Mouse (Mus musculus) left cerebral cortex, postnatal 25 days (tissue): Measurements from ENCODE around the gene Gfod2. TPM values are rescaled to one million over a fixed set of nuclear protein-coding genes. Genes with fewer than 3 reads are reported as not detected.

Experiments
- DNase-seq, 2 experiments: peaks; one replicate each; pipeline ENCODE4 v3.0.0; 2022; ENCODE audit warnings: low spot score in 2 of 2, mixed read lengths in 1 of 2
- intact Hi-C: fragments of 180-260 bp; cut with DNase I; formaldehyde crosslinking; loops from one replicate; pipeline ENCODE4 v1.15.1; 2025
- total RNA-seq, 2 experiments: library from RNA; stranded (reverse); gene quantifications; 2 replicates each; pipeline ENCODE4 v1.2.3; 2021

Gfod2 gene
- total RNA-seq, 2 experiments from 2014 or later = 22.0 to 25.5 TPM

GRCm38 (mm10) chr8:105707498-105708403 is 50.7 kb downstream of the Gfod2 start, which contains the start of the genes 4933405L10Rik and Enkd1:
4933405L10Rik (plus strand) TSS chr8:105707655.
Enkd1 (minus strand) TSS chr8:105708210.
- intact Hi-C loops = no loop called here

DNA sequence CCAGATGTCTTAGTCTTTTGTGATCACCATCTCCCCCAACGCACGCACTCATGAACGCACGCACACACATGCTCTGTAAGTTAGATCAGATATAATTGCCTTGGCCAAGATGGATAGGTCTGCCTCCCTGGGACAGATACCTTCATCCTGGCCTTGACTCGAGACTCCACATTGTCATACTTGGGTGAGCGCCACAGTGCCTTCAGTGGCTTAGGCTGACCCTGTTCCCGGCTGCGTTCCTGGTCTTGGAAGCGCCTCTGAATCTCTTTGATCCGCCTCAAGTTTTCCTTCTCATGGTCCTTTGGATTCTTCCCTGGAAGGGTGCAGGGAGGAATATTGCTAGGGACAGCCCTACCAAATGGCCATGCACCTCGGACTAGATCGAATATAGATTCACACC is 52.0 kb downstream of the Gfod2 start:
- intact Hi-C loops = no loop called here
- no peak for DNase-seq

More at GRCm38 (mm10) chr8:105707498-105708403, 50.7 kb downstream of the Gfod2 start, which contains the start of the genes 4933405L10Rik and Enkd1:
- DNase-seq = peak; percentile 90 to 95

GRCm38 (mm10) chr8:105704955-105705354 is 53.5 kb downstream of the Gfod2 start:
- intact Hi-C loops = loop anchor here (5.0 kb wide), 1 partner anchor 68 kb away; the partner anchor contains the start of genes Agrp and Ctcf
- DNase-seq = no peak

DNA sequence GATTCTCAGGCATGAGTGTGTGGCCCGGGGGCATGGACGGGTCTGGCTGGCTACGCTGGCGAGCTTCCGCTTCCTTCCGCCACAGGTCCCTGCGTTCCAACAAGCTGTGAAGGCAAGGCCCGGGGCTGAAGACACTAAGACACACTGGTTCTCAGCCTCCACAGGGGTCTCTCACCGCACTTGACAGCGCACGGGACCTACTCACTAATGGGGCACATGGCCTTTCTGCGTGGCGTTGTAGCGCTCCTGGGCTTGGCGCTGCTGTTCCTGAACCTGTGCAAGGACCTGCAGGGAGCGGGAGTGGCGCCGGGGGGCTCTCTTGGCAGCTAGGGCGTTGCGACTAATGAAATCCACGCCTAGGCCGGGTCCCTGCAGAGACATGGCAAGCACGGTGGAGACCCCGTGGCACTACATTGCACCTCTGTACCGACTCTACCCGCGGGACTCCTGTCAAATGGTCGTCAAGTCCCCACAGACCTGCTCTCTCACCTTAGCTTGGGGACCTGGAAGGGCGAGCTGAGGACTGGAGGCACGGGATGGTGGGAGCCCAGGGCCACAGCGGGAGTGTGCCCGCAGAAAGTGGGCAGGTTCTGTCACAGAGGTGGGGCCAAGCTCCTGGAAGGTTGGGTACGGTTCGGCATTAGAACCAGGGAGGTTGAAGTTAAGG is 54.2 kb downstream of the Gfod2 start:
- DNase-seq = no peak
- intact Hi-C loops = loop anchor here (5.0 kb wide), 1 partner anchor 67 kb away; the partner anchor contains the start of genes Agrp and Ctcf

DNA sequence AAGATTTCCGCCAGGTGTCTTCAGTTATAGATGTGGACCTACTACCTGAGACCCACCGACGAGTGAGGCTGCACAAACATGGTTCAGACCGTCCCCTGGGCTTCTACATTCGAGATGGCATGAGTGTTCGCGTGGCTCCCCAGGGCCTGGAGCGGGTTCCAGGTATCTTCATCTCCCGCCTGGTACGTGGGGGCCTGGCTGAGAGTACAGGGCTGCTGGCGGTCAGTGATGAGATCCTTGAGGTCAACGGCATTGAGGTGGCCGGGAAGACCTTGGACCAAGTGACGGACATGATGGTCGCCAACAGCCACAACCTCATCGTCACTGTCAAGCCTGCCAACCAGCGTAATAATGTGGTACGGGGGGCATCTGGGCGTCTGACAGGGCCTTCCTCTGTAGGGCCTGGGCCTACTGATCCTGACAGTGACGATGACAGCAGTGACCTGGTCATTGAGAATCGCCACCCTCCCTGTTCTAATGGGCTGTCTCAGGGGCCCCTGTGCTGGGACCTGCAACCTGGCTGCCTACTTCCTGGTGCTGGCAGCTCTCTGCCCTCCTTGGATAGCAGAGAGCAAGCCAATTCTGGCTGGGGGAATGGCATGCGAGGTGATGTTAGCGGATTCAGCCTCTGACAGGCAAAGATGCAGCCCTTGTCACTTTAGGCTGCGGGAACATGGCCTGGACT is 55.6 kb downstream of the Gfod2 start:
- intact Hi-C loops = loop anchor here (5.0 kb wide), 1 partner anchor 66 kb away; the partner anchor contains the start of genes Agrp and Ctcf
- DNase-seq = no peak

DNA sequence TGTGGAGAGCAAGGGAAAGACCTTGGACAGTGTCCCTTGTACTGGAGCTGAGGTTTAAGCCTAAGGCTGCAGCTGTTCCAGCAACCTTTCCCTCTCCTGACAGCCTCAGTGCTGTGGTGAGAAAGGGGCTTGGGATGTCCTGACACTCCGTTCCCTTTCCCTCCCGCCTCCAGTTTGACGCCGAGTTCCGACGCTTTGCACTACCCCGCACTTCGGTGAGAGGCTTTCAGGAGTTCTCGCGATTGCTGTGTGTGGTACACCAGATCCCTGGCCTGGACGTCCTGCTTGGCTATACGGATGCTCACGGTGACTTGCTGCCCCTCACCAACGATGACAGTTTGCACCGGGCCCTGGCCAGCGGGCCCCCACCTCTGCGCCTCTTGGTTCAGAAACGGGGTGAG is 56.5 kb downstream of the Gfod2 start:
- no peak for DNase-seq
- intact Hi-C loops = loop anchor here (5.0 kb wide), 1 partner anchor 65 kb away; the partner anchor contains the start of genes Agrp and Ctcf

DNA sequence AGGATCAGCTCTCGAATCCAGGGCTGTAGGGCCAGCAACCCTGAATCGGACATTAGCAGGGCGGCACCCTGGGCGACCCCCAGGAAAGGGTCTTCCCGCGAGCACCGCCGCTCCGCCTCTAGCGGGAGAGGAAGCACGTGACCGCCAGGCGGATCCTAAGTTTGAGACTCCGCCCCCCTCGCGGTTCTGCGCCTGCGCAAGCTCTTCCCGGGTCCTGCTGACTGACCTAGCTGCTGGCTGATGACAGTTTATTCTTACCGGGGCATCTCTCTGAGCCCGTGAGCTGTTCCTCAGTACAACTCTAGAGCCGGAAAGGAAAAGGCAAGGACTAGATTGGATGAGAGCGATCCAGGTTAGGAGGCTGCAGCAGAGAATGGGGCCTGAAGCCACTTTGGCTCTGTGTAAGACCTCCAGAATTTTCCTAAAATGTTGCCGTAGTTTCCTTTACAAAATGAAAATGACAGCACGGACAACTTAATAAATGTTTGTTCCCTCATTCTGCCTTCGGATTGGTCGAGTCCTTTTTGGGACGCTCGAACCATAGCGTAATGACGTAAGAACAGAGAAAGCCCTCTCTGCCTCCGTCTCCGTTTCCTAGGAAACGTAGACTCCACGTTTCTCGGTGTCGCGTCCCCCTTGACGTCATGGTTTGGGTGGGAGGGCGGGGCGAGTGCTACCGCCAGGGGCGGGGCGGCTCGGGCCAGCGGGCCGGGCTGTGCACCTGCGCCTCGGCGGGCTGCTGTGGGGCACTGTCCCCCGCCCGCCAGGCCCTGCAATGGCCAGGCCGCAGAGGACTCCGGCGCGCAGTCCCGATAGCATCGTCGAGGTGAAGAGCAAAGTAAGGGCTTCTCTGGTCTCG is 57.3 kb downstream of the Gfod2 start, which contains the start of the genes Acd and Pard6a:
TSS of gene Acd (minus strand) at position 137 of the 859 bp plus-strand sequence.
TSS of gene Pard6a (plus strand) at position 183 of the 859 bp plus-strand sequence.
- DNase-seq = peak; percentile 95 to 96
- intact Hi-C loops = loop anchor here (5.0 kb wide), 1 partner anchor 64 kb away; the partner anchor contains the start of genes Agrp and Ctcf

DNA sequence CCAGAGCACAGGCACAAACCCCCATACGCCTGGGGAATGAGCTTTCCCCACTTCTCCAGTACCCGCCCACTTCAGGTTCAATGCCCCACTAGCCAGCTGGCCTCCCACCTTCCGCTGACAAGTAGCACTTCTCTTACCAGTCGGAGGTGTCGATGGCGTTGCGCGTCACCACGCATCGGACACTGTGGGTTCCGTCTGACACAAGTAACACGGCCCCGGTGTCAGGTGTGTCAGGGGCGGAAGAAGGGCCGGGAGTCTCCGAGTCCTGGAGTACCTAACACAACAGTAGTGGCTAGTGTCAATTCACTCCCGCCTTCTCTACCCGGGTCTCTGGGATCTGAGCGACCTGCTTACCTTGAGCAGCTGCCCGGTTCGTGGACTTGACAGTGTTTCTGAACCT is 57.9 kb downstream of the Gfod2 start:
- DNase-seq = peak; percentile 67 to 82
- intact Hi-C loops = loop anchor here (5.0 kb wide), 1 partner anchor 63 kb away; the partner anchor contains the start of genes Agrp and Ctcf

GRCm38 (mm10) chr8:105699488-105700215 is 58.8 kb downstream of the Gfod2 start:
- no peak for DNase-seq
- intact Hi-C loops = loop anchor here (5.0 kb wide), 1 partner anchor 62 kb away; the partner anchor contains the start of genes Agrp and Ctcf

DNA sequence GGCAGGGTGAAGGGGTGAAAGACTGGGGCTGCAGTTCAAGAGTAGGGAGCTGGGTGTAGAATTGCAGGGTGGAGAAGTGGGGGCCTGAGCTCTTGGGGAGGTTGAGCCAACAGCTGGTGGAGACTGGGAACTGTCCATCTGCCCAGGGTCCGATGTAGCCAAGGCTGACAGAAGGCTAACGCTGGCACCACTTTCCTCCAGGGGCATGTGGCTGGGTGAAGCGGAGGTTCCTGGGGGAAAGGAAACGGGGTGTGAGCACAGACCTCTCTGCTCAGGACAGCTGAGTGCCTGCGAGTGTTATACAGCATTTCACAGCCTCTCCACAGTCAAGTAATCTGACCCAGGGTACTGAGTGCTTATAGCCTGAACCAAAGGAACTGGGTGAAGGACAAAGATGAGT is 59.7 kb downstream of the Gfod2 start:
- no peak for DNase-seq
- intact Hi-C loops = no loop called here

- no peak for DNase-seq
- intact Hi-C loops = no loop called here
Observed at GRCm38 (mm10) chr8:105697196-105697780, 61.2 kb downstream of the Gfod2 start.

- intact Hi-C loops = loop anchor here (2.0 kb wide), 1 partner anchor 72 kb away; no protein-coding TSS in a partner anchor
- no peak for DNase-seq
Observed at GRCm38 (mm10) chr8:105695080-105695780, 63.2 kb downstream of the Gfod2 start.

DNA sequence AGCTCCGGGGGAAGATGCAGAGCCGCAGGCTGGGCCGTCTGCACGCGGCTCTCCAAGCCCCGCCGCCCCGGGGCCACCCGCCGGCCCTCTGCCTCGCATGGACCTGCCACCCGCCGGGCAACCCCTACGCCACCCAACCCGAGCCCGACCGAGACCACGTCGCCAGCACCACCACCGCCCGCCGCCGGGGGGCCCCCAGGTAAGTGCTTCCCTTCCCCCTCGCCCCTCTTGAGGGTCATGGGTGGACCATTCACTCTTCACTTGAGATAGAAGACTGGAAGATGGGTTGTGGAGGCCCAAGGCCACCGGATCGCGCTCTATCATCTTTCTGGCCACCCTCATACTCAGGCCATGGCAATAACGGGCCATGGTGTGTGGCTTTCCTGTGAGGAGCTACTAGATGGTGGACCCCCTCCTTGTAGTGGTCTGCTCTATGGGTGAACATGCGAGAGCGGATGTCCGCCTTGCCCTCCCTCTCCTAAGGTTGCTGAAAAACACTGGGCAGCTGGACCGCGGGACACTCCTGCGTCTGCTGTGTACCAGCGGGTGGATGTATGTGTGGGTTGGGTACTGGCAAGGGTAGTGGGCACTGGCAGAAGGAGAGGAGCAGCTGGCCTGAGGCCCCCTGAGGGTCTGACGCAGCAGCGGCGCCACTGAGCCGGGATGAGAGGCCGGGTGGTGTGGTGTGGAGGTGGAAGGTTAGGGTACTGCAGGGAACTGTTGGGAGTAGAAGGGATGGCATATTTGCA is 64.2 kb downstream of the Gfod2 start:
- peak; percentile 54 to 59 for DNase-seq
- intact Hi-C loops = loop anchor here (2.0 kb wide), 1 partner anchor 71 kb away; no protein-coding TSS in a partner anchor

DNA sequence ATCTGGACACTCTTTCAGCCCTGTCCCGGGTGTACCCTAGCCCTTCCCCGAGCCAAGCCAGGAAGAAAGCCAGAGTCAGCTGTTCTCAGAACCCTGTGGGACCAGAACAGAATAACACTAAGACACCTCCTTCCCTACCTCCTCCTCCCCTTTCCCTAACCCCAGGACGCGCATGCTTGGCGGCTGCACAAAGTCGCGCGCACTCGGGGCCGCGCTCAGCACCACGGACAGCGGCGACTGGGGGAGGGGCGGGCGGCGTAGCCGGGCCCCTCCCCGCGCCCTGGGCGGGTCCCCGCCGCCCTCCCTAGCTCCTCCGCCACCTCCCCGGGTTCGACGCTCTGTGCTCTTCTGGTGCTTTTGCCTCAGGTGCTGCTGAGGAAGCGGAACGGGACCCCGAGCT is 64.8 kb downstream of the Gfod2 start:
- DNase-seq = peak; percentile 80 to 83
- intact Hi-C loops = loop anchor here (2.0 kb wide), 1 partner anchor 71 kb away; no protein-coding TSS in a partner anchor

DNA sequence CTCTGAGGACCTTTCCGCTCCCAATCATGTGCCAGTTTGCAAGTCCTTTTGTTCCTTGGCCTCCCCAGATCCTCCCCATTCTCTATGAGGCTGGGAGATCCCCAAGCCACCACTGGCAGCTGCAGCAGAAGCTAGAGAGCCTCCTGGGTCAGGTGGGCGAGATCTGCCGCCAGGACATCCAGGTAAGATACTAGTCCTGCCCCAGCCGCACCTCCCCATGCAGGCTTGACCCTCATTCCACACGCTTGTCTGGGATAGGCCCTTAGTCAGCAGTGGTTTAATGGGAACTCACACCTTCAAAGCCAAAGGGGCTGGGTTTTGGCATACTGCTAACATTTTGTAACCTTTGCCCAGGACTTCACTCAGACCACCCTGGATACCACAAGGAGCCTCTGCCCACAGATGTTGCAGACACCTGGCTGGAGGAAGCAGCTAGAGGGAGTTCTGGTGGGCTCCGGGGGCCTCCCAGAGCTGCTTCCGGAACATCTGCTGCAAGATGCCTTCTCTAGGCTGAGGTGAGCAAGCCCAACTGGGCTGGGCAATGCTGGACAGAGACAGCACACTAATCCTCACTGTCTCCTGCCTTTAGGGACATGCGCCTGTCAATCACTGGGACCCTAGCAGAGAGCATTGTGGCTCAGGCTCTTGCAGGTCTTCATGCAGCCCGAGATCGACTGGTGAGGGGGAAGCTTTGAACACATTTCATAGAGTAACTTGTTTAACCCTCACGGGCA is 65.8 kb downstream of the Gfod2 start:
- DNase-seq = no peak
- intact Hi-C loops = no loop called here
